Mouse (Mus musculus): ENCODE results near the gene Mfsd2a.

DNA sequence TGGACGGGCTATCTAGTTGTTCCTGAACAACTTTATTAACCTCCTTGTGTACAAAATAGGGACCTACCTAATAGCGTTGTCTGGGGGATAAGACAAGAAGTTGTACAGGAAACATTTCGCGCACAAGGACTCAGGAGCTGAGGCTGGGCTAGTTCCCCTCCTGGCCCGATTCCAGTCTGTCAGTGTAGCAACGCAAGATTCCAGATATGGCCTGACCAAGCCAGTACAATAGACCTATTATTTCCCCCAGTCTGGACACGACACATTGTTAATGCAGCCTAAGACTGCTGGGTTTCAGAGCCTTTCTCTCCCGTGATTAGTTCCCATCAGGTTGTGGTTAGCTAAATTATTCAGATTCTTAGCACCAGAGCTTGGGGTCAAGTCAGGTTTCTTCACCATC, 1.8 kb upstream of the Mfsd2a start:
- TF ChIP-seq POLR2A (IDR thresholded peaks at IDR 0.05; ENCODE audit: borderline replicate concordance, insufficient read depth, low read length) (no peak), CTCF (IDR thresholded peaks at IDR 0.05; ENCODE audit: borderline replicate concordance, insufficient read depth, low read depth, low read length) (no peak)
